In genomic region chr15:29680865-29681264, GRCm38 (mm10) we compare ENCODE assay signal across 15 mouse cellular contexts.
"Had no signal": no experiment of that assay in that cellular context is flagged by ENCODE, and none has a peak within 500 bp of the region (broad histone marks: within the 10 kb centered on the region; RNA-seq: fewer than 3 reads in every experiment).

No protein-coding gene starts in this region.

- DNase-seq: retina, postnatal 1 day; right cerebral cortex, adult 18-20 months; right cerebral cortex, postnatal 14 days; right cerebral cortex, postnatal 25 days; right cerebral cortex, postnatal 4 days; spleen, adult 18-20 months; thymus, adult 18-20 months; thymus, adult 2 months; thymus, postnatal 14 days; thymus, postnatal 25 days; thymus, postnatal 36 days; thymus, postnatal 4 days had no signal

- H3K4me2 ChIP-seq: neural tube, embryonic 13.5 days; neural tube, embryonic 15.5 days; stomach, embryonic 15.5 days had no signal

- H3K27me3 ChIP-seq: neural tube, embryonic 13.5 days; neural tube, embryonic 15.5 days; stomach, embryonic 15.5 days had no signal

- H3K36me3 ChIP-seq: neural tube, embryonic 13.5 days; neural tube, embryonic 15.5 days; stomach, embryonic 15.5 days had no signal

- H3K4me3 ChIP-seq: neural tube, embryonic 13.5 days; neural tube, embryonic 15.5 days; stomach, embryonic 15.5 days had no signal
